Mouse (Mus musculus) intestine, embryonic 16.5 days (tissue): ENCODE measurements around the gene Nbdy. TPM values are rescaled to one million over a fixed set of nuclear protein-coding genes. Genes with fewer than 3 reads are reported as not detected.

Source experiments
- ATAC-seq: fragments of 200-750 bp; cut with Nextera tagmentation; 2 replicates; pipeline ENCODE4 v1.8.0; 2017; ENCODE audit warnings: moderate TSS enrichment, moderate library complexity
- H3K27ac ChIP-seq: fragments of 300-500 bp; sonication (generic); 2 replicates; pipeline ENCODE4 v1.5.1; 2014; ENCODE audit warnings: mild to moderate bottlenecking, low read length
- H3K27me3 ChIP-seq: fragments of 300-500 bp; sonication (generic); replicated peaks from 2 replicates; pipeline ENCODE4 v1.6.1; 2014; ENCODE audit warnings: low read length, control low read depth, mixed read lengths; ENCODE audit not compliant: control insufficient read depth, insufficient read depth
- H3K36me3 ChIP-seq: fragments of 300-500 bp; sonication (generic); 2 replicates; pipeline ENCODE4 v1.6.1; 2014; ENCODE audit warnings: low read length, control low read depth; ENCODE audit not compliant: control insufficient read depth, insufficient read depth
- H3K4me1 ChIP-seq: fragments of 300-500 bp; sonication (generic); 2 replicates; pipeline ENCODE4 v1.6.1; 2014; ENCODE audit warnings: low read length, control low read depth, mixed read lengths; ENCODE audit not compliant: control insufficient read depth, insufficient read depth
- H3K4me2 ChIP-seq: fragments of 300-500 bp; sonication (generic); 2 replicates; pipeline ENCODE4 v1.6.1; 2014; ENCODE audit warnings: low read depth, low read length, control low read depth
- H3K4me3 ChIP-seq: fragments of 300-500 bp; sonication (generic); 2 replicates; pipeline ENCODE4 v1.5.1; 2014; ENCODE audit warnings: mild to moderate bottlenecking, low read length
- H3K9ac ChIP-seq: fragments of 300-500 bp; sonication (generic); 2 replicates; pipeline ENCODE4 v1.6.1; 2014; ENCODE audit warnings: low read depth, low read length
- H3K9me3 ChIP-seq: fragments of 300-500 bp; sonication (generic); 2 replicates; pipeline ENCODE4 v1.6.1; 2016; ENCODE audit warnings: low read length, control low read depth; ENCODE audit not compliant: control insufficient read depth
- WGBS: fragments of 180-500 bp; shearing (Covaris S2); extraction: QIAGEN DNeasy Blood & Tissue Kit; methylation state at CpG from one replicate; pipeline ENCODE4 v1.1.7; 2014; 5-methylcytosine and 5-hydroxymethylcytosine counted together
- polyA plus RNA-seq: library from polyadenylated mRNA; unstranded; fragments of >200 nt; fragmentation: Nextera tagmentation; extraction: Ambion mirVana; gene quantifications from 2 replicates; pipeline ENCODE4 v1.2.1, GENCODE M21; 2015

Nbdy gene
- polyA plus RNA-seq, 1 experiment from 2014 or later: 77.3 TPM

DNA sequence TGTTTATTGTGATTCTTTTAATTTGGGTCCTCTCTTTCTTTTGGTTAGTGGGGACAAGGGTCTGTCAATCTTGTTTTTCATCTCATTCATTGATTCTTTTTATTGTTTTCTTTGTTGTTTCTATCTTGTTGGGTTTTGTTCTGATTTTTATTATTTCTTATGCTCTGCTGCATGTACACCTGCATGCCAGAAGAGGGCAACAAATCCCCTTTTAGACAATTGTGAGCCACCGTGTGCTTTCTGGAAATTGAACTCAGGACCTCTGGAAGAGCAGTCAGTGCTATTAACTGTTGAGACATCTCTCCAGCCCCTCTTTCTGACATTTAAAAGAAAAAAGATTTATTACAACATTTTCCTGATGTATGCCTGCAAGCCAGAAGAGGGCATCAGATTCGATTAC, 25.8 kb downstream of the Nbdy start:
- no peak for ATAC-seq
- no peaks in the 10 kb centered on the region for H3K36me3 ChIP-seq
- no peak overlapping the region for H3K4me3 ChIP-seq
- no peak overlapping the region for H3K4me2 ChIP-seq
- no peaks in the 10 kb centered on the region for H3K4me1 ChIP-seq
- H3K27ac ChIP-seq: no peak overlapping the region
- no peaks in the 10 kb centered on the region for H3K9me3 ChIP-seq
- WGBS: 42% methylated on average over 2 of the region's 2 CpGs
- H3K27me3 ChIP-seq: no peaks in the 10 kb centered on the region
- H3K9ac ChIP-seq: no peak overlapping the region

Other genes starting within 250 kb of the Nbdy start
- gene Ubqln2, start 225.4 kb upstream of the Nbdy start, polyA plus RNA-seq: 10.6 and 13.0 TPM in 2 replicates
- gene Cypt3, start 165.0 kb upstream of the Nbdy start, polyA plus RNA-seq: not detected in 2 replicates
- gene Kctd12b, start 27.2 kb upstream of the Nbdy start, polyA plus RNA-seq: 4.3 TPM in 2 replicates
- 8.9 and 10.8 TPM in 2 replicates for gene Spin2c, start 108.6 kb downstream of the Nbdy start, polyA plus RNA-seq